Mouse (Mus musculus): ENCODE measurements around the gene Lpar3.

Lpar3 gene

GRCm38 (mm10) chr3:146307341-146307740 is 86.6 kb downstream of the Lpar3 start:
- in situ Hi-C loops (cut with MboI, MseI): no loop called here

- in situ Hi-C loops (cut with MboI, MseI): no loop called here
Observed at GRCm38 (mm10) chr3:146307886-146308285, 87.1 kb downstream of the Lpar3 start.

GRCm38 (mm10) chr3:146309586-146309985 is 88.8 kb downstream of the Lpar3 start:
- in situ Hi-C loops (cut with MboI, MseI): no loop called here

- in situ Hi-C loops (cut with MboI, MseI): no loop called here
Observed at GRCm38 (mm10) chr3:146311121-146311538, 90.4 kb downstream of the Lpar3 start.

GRCm38 (mm10) chr3:146315414-146315813 is 94.7 kb downstream of the Lpar3 start:
- in situ Hi-C loops (cut with MboI, MseI): no loop called here

GRCm38 (mm10) chr3:146316293-146316692 is 95.5 kb downstream of the Lpar3 start:
- in situ Hi-C loops (cut with MboI, MseI): no loop called here

- in situ Hi-C loops (cut with MboI, MseI): no loop called here
Observed at GRCm38 (mm10) chr3:146317366-146317765, 96.6 kb downstream of the Lpar3 start.

GRCm38 (mm10) chr3:146317911-146318310 is 97.1 kb downstream of the Lpar3 start:
- in situ Hi-C loops (cut with MboI, MseI): no loop called here

- in situ Hi-C loops (cut with MboI, MseI): no loop called here
Observed at GRCm38 (mm10) chr3:146318520-146318938, 97.8 kb downstream of the Lpar3 start.

- in situ Hi-C loops (cut with MboI, MseI): no loop called here
Observed at GRCm38 (mm10) chr3:146318987-146319386, 98.2 kb downstream of the Lpar3 start.

- in situ Hi-C loops (cut with MboI, MseI): no loop called here
Observed at GRCm38 (mm10) chr3:146319503-146319902, 98.7 kb downstream of the Lpar3 start.

- in situ Hi-C loops (cut with MboI, MseI): no loop called here
Observed at GRCm38 (mm10) chr3:146324949-146325348, 104.2 kb downstream of the Lpar3 start.

- in situ Hi-C loops (cut with MboI, MseI): no loop called here
Observed at GRCm38 (mm10) chr3:146326743-146327536, 106.2 kb downstream of the Lpar3 start.

- in situ Hi-C loops (cut with MboI, MseI): no loop called here
Observed at GRCm38 (mm10) chr3:146327537-146328255, 106.9 kb downstream of the Lpar3 start.

GRCm38 (mm10) chr3:146328749-146329148 is 108.0 kb downstream of the Lpar3 start:
- in situ Hi-C loops (cut with MboI, MseI): no loop called here

GRCm38 (mm10) chr3:146331819-146332218 is 111.1 kb downstream of the Lpar3 start:
- in situ Hi-C loops (cut with MboI, MseI): loop anchor here (5.0 kb wide), 1 partner anchor 605 kb away; no protein-coding TSS in a partner anchor

GRCm38 (mm10) chr3:146333270-146333669 is 112.5 kb downstream of the Lpar3 start:
- in situ Hi-C loops (cut with MboI, MseI): loop anchor here (5.0 kb wide), 1 partner anchor 604 kb away; no protein-coding TSS in a partner anchor

GRCm38 (mm10) chr3:146334070-146334469 is 113.3 kb downstream of the Lpar3 start:
- in situ Hi-C loops (cut with MboI, MseI): loop anchor here (5.0 kb wide), 1 partner anchor 603 kb away; no protein-coding TSS in a partner anchor
